Mouse (Mus musculus) hindbrain, embryonic 15.5 days (tissue): ENCODE data around the gene Scd4. TPM values are rescaled to one million over a fixed set of nuclear protein-coding genes. Genes with fewer than 3 reads are reported as not detected.
A peak's percentile ranks its signal among the peaks of the same experiment; 100 is the strongest.

Experiments used
- ATAC-seq: fragments of 200-750 bp; cut with Nextera tagmentation; 2 replicates; pipeline ENCODE4 v1.8.0; 2017; ENCODE audit warnings: low read depth, moderate number of reproducible peaks, moderate TSS enrichment; ENCODE audit not compliant: low FRiP score
- H3K27ac ChIP-seq: fragments of 300-500 bp; sonication (generic); replicated peaks from 2 replicates; pipeline ENCODE4 v1.5.1; 2015; ENCODE audit warnings: mild to moderate bottlenecking, inconsistent platforms
- H3K27me3 ChIP-seq: fragments of 300-500 bp; sonication (generic); 2 replicates; pipeline ENCODE4 v1.6.1; 2015; ENCODE audit warnings: control low read depth, inconsistent platforms
- H3K36me3 ChIP-seq: fragments of 300-500 bp; sonication (generic); 2 replicates; pipeline ENCODE4 v1.6.1; 2015; ENCODE audit warnings: control low read depth, inconsistent platforms
- H3K4me1 ChIP-seq: fragments of 300-500 bp; sonication (generic); replicated peaks from 2 replicates; pipeline ENCODE4 v1.6.1; 2015; ENCODE audit warnings: control low read depth, inconsistent platforms
- H3K4me2 ChIP-seq: fragments of 300-500 bp; sonication (generic); 2 replicates; pipeline ENCODE4 v1.6.1; 2015; ENCODE audit warnings: moderate library complexity, mild to moderate bottlenecking, inconsistent platforms
- H3K4me3 ChIP-seq: fragments of 300-500 bp; sonication (generic); 2 replicates; pipeline ENCODE4 v1.5.1; 2015; ENCODE audit warnings: mild to moderate bottlenecking, inconsistent platforms
- H3K9ac ChIP-seq: fragments of 300-500 bp; sonication (generic); 2 replicates; pipeline ENCODE4 v1.6.1; 2015; ENCODE audit warnings: inconsistent platforms
- H3K9me3 ChIP-seq: fragments of 300-500 bp; sonication (generic); 2 replicates; pipeline ENCODE4 v1.6.1; 2016; ENCODE audit warnings: control low read depth, inconsistent platforms
- WGBS: fragments of 180-500 bp; shearing (Covaris S2); methylation state at CpG from one replicate; pipeline ENCODE4 v1.1.7; 2015; 5-methylcytosine and 5-hydroxymethylcytosine counted together
- polyA plus RNA-seq: library from polyadenylated mRNA; unstranded; fragments of >200 nt; fragmentation: Nextera tagmentation; extraction: Ambion mirVana; gene quantifications from 2 replicates; pipeline ENCODE4 v1.2.1, GENCODE M21; 2015

Scd4 gene
- polyA plus RNA-seq, 1 experiment from 2014 or later = 0.12 TPM

- Histone ChIP-seq H3K36me3 (peaks cover 77% of the 10 kb centered on the region), H3K27me3 (no peaks in the 10 kb centered on the region), H3K9ac (no peak overlapping the region), H3K27ac (no peak overlapping the region), H3K9me3 (no peaks in the 10 kb centered on the region), H3K4me2 (peak overlapping the region; percentile 93), H3K4me3 (no peak overlapping the region), H3K4me1 (peaks cover 83% of the 10 kb centered on the region)
- no peak for ATAC-seq
- 79% methylated on average over 9 of the region's 9 CpGs for WGBS
Observed at GRCm38 (mm10) chr19:44301671-44302305, 31.1 kb upstream of the Scd4 start.

DNA sequence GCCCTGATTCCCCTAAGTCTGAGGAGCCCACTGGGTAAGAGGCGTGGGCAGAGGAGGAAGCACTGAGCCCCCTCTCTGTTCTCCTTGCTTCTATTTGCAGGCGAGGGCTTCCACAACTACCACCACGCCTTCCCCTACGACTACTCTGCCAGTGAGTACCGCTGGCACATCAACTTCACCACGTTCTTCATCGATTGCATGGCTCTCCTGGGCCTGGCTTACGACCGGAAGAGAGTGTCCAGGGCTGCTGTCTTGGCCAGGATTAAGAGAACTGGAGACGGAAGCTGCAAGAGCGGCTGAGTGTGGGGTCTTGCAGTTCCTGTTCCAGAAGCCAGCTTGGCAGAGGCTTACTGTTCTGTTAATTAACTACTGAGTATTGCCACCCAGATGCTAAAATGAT, 30.0 kb upstream of the Scd4 start:
- WGBS = 76% methylated on average over 11 of the region's 11 CpGs
- H3K4me2 ChIP-seq = no peak overlapping the region
- no peak for ATAC-seq
- H3K4me1 ChIP-seq = peaks cover 72% of the 10 kb centered on the region
- no peaks in the 10 kb centered on the region for H3K9me3 ChIP-seq
- H3K27ac ChIP-seq = no peak overlapping the region
- H3K4me3 ChIP-seq = no peak overlapping the region
- no peaks in the 10 kb centered on the region for H3K27me3 ChIP-seq
- peaks cover 83% of the 10 kb centered on the region for H3K36me3 ChIP-seq
- no peak overlapping the region for H3K9ac ChIP-seq

DNA sequence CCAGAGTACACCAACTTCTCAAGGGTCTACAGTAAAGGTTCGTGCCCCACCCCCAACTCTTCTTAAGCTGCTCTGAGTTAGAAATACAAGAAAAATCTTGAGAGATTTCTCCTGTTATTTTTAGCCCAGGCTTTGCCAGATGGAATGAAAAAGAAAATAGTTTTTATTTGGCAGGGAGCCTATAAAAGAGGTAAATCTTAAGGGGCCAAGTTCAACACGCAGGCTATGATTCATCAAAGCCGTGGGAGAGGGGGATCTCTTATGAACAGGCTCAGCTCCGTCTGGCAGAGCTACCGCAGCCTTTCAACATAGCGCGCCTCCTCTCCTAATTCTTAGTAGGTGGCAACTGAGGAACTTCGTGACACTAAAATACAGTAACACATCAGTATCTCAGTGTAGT, 29.4 kb upstream of the Scd4 start:
- H3K36me3 ChIP-seq = peaks cover 82% of the 10 kb centered on the region
- H3K9me3 ChIP-seq = no peaks in the 10 kb centered on the region
- peaks cover 66% of the 10 kb centered on the region for H3K4me1 ChIP-seq
- H3K4me2 ChIP-seq = no peak overlapping the region
- 76% methylated on average over 8 of the region's 8 CpGs for WGBS
- H3K27ac ChIP-seq = no peak overlapping the region
- H3K4me3 ChIP-seq = no peak overlapping the region
- H3K9ac ChIP-seq = no peak overlapping the region
- ATAC-seq = no peak
- no peaks in the 10 kb centered on the region for H3K27me3 ChIP-seq

- Histone ChIP-seq H3K4me2 (no peak overlapping the region), H3K4me1 (peaks cover 57% of the 10 kb centered on the region), H3K27ac (no peak overlapping the region), H3K4me3 (no peak overlapping the region), H3K27me3 (no peaks in the 10 kb centered on the region), H3K9me3 (no peaks in the 10 kb centered on the region), H3K9ac (no peak overlapping the region), H3K36me3 (peaks cover 79% of the 10 kb centered on the region)
- WGBS = 81% methylated on average over 10 of the region's 10 CpGs
- no peak for ATAC-seq
Observed at GRCm38 (mm10) chr19:44304419-44304818, 28.5 kb upstream of the Scd4 start.

DNA sequence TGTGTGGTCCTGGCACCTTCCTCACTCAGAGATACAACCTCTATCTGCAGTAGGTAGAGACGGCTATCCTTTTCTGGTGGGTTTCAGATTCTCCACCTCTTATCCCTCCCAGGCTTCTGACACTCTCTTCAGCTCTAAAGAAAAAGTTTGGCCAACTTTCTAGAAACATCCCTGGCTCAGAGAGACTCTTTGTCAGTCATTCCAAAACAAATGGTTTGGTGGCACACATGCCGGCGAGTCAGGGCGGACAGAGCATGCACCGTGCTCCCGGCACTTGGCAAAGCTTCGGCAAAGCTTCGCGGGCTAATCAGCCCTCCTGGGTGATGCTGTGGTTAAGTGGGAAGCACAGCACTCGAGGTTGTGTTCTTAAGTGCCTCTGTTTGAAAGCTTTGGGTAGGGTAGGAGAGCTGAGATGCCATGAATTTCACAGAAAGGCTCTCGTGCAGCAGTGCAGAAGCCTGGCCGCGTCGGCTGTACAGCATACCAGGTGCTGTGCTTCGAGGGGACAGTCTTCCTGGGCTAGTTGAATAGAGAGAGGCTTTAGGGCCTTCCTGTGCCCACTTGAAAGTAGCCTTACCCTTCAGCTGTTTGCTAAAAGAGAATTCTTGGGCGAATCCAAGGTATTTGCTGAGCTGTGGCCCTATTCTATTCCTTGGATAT, 27.9 kb upstream of the Scd4 start:
- H3K9ac ChIP-seq = no peak overlapping the region
- H3K27ac ChIP-seq = no peak overlapping the region
- H3K4me1 ChIP-seq = peaks cover 51% of the 10 kb centered on the region
- no peak for ATAC-seq
- no peak overlapping the region for H3K4me2 ChIP-seq
- H3K27me3 ChIP-seq = no peaks in the 10 kb centered on the region
- H3K36me3 ChIP-seq = peaks cover 77% of the 10 kb centered on the region
- H3K4me3 ChIP-seq = no peak overlapping the region
- no peaks in the 10 kb centered on the region for H3K9me3 ChIP-seq
- WGBS = 82% methylated on average over 16 of the region's 16 CpGs

GRCm38 (mm10) chr19:44305701-44306100, 27.2 kb upstream of the Scd4 start:
- WGBS = 88% methylated on average over 15 of the region's 15 CpGs
- H3K4me1 ChIP-seq = peaks cover 44% of the 10 kb centered on the region
- peaks cover 69% of the 10 kb centered on the region for H3K36me3 ChIP-seq

DNA sequence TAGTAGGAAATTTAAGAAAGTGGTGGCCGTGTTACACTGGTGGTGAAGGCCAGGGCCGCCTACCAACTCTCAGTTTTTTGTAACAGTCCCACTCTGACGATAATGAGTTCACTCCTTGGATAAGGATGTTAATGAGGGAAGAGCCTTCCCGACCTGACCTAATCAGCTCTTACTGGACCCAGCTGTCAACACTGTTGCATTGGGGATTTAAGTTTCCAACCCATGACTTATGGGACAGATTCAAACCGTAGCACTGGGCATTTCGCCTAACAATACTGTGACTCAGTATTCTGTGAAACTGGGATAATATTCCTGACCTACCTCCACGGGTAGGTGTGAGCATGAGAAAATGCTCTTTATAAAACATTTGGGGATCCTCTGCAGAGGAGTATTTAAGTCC, 26.7 kb upstream of the Scd4 start:
- Histone ChIP-seq H3K36me3 (peaks cover 65% of the 10 kb centered on the region), H3K27ac (no peak overlapping the region), H3K27me3 (no peaks in the 10 kb centered on the region), H3K9me3 (no peaks in the 10 kb centered on the region), H3K4me3 (no peak overlapping the region), H3K4me2 (no peak overlapping the region), H3K9ac (no peak overlapping the region), H3K4me1 (peaks cover 44% of the 10 kb centered on the region)
- ATAC-seq = no peak
- 75% methylated on average over 7 of the region's 7 CpGs for WGBS

More at GRCm38 (mm10) chr19:44305701-44306100, 27.2 kb upstream of the Scd4 start:
- no peak overlapping the region for H3K4me2 ChIP-seq
- ATAC-seq = no peak
- no peak overlapping the region for H3K27ac ChIP-seq
- no peaks in the 10 kb centered on the region for H3K27me3 ChIP-seq
- no peaks in the 10 kb centered on the region for H3K9me3 ChIP-seq
- no peak overlapping the region for H3K9ac ChIP-seq
- H3K4me3 ChIP-seq = no peak overlapping the region

DNA sequence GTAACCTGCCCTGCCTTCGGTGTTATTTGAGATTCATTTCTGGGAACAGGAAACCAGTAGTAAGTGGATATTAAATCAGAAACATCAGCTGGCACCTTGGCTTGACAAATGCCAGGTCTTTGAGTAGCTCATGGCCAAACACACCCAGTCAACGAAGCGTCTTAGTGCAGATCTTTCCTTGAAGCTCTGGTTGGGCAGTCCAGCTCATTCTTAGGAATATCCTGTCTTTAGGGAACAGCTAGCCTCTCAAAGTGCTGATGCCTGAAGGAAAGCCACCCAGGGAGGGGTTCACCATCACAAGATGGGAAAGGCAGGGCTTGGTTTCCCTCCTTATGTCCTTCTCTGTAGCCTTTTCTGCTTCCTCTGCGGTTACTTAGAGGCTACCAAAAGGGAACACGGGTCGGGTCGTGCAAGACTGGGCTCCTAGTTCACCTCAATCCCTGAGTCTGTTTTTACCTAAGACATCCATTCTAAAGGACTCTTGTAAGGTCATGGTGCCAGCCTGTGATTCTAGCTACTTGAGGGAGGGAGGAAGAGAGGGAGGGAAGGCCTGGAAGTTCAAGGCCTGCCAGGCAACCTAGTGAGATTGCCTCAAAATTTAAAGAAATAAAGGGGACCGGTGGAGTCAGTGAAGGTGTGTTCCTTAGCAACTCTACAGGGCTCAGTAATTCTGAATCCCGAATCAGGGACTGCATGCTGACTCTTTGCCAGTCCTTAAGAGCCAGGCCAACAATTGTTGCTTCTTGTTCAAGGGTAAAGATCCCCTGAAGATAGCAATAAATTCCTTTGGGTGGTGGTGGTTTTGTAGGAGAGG, 25.6 kb upstream of the Scd4 start:
- H3K4me2 ChIP-seq = no peak overlapping the region
- ATAC-seq = no peak
- H3K27ac ChIP-seq = no peak overlapping the region
- H3K4me1 ChIP-seq = peaks cover 46% of the 10 kb centered on the region
- 82% methylated on average over 9 of the region's 9 CpGs for WGBS
- no peak overlapping the region for H3K4me3 ChIP-seq
- H3K9ac ChIP-seq = no peak overlapping the region
- no peaks in the 10 kb centered on the region for H3K27me3 ChIP-seq
- no peaks in the 10 kb centered on the region for H3K9me3 ChIP-seq
- peaks cover 55% of the 10 kb centered on the region for H3K36me3 ChIP-seq

- WGBS = 78% methylated on average over 6 of the region's 6 CpGs
- no peaks in the 10 kb centered on the region for H3K9me3 ChIP-seq
- ATAC-seq = no peak
- H3K4me2 ChIP-seq = no peak overlapping the region
- H3K27ac ChIP-seq = no peak overlapping the region
- no peak overlapping the region for H3K9ac ChIP-seq
- no peaks in the 10 kb centered on the region for H3K27me3 ChIP-seq
- H3K4me3 ChIP-seq = no peak overlapping the region
- H3K36me3 ChIP-seq = peaks cover 48% of the 10 kb centered on the region
- H3K4me1 ChIP-seq = peaks cover 39% of the 10 kb centered on the region
Observed at GRCm38 (mm10) chr19:44307915-44308470, 24.9 kb upstream of the Scd4 start.

DNA sequence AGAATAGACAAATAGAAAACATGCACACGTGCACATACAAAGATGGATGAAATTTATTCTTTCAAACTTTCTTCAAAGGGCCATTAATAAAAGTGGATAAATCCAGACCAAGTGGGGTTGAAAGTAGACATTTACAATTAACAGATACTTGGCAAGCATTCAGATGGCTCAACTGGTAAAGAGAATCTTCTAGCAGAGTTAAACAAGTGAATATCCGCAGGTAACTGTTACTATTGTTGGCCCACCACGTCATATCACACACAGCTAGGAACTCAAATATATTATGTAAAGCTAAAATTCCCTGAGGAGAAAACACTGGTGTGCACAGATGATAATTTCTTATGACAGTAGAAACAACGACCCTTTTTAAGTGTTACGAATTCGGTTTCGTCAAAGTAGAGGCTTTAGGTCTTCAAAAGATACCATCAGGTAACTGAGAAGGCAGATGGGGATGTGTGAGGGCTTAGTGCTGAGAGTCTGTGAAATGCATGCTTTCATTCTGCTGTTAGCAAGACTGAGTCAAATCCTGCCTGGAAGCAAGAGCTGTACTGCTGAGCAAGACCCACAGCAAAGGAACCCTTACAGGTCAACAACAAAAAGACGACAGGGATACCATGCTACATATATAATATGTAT, 24.2 kb upstream of the Scd4 start:
- peaks cover 41% of the 10 kb centered on the region for H3K36me3 ChIP-seq
- no peaks in the 10 kb centered on the region for H3K27me3 ChIP-seq
- H3K9ac ChIP-seq = no peak overlapping the region
- no peak overlapping the region for H3K4me3 ChIP-seq
- H3K27ac ChIP-seq = no peak overlapping the region
- WGBS = 89% methylated on average over 8 of the region's 8 CpGs
- ATAC-seq = no peak
- peaks cover 34% of the 10 kb centered on the region for H3K4me1 ChIP-seq
- H3K4me2 ChIP-seq = no peak overlapping the region
- H3K9me3 ChIP-seq = no peaks in the 10 kb centered on the region

DNA sequence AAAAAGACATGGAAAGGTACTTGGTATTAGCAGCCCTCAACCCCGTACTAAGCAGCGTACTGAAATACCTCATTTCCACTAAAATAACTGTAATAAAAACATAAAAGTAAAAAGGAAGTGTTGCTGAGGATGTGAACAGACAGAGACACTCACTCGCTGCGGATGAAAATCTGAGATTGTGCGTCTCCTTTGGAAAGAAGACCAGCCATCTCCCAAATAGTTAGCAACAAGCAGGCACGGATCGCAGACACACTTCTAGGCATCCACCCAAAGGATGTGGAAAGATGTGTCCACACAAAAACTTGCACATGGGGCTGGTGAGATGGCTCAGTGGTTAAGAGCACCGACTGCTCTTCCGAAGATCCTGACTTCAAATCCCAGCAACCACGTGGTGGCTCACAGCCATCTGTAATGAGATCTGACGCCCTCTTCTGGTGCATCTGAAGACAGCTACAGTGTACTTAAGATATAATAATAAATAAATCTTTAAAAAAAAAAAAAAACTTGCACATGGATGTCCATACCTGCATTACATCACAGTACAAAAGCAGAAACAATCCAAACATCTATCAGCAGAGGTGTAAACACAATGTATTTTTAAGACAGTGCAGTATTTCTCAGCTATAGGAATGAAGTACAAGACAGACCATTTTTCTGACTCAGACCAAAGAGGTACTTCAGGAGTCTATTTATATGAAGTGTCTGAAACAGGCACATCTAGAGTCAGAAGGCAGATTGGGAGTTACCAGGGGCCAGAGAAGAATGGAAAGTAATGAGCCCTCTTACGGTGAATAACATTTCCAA, 23.3 kb upstream of the Scd4 start:
- H3K27me3 ChIP-seq = no peaks in the 10 kb centered on the region
- no peak overlapping the region for H3K4me2 ChIP-seq
- no peak overlapping the region for H3K9ac ChIP-seq
- H3K4me3 ChIP-seq = no peak overlapping the region
- H3K36me3 ChIP-seq = peaks cover 32% of the 10 kb centered on the region
- H3K4me1 ChIP-seq = peaks cover 36% of the 10 kb centered on the region
- 81% methylated on average over 12 of the region's 12 CpGs for WGBS
- no peaks in the 10 kb centered on the region for H3K9me3 ChIP-seq
- ATAC-seq = no peak
- H3K27ac ChIP-seq = no peak overlapping the region
